In the genomic region with DNA sequence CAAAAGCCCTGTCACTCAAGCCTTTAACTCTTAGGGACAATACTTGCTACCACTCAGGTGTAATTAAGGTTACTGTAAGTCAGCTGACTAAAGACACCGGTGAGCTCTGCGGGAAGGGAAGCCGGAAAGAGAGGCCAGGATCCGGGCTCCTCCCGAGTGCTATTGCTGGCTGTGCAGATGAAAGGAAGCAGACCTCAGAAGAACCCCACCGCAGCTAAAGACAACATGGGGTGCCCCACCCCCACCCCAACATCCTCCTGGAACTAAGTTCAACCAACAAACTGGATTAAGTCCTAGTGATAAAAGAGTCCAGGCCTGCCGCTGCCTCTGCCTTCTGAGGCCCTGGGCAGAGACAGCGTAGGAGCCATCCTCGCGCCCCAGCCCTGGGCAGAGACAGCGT, we compare ENCODE assay signal across 8 mouse cellular contexts.
DNase-seq lines count a peak whose midpoint lies in the region; ATAC-seq and TF ChIP-seq lines count a peak whose summit lies in the region.

No protein-coding gene starts in this region.

- H3K4me3 ChIP-seq in layer of hippocampus, adult 2 months, result no peak overlapping the region
- H3K4me3 ChIP-seq in forebrain, postnatal 0 days (ENCODE audit: low read depth, low read length), result no peak overlapping the region

- ATAC-seq in megakaryocyte-erythroid progenitor cell, adult 5-6 weeks (replicated peaks; ENCODE audit: low FRiP score, low TSS enrichment, poor library complexity, severe bottlenecking), result peak; percentile 34
- no peak for ATAC-seq in cerebellum, adult (ENCODE audit: insufficient number of reproducible peaks, low FRiP score, low TSS enrichment)
- no peak for ATAC-seq in forebrain, postnatal 0 days

- DNase-seq in layer of hippocampus, adult 2 months (ENCODE audit: low spot score in 2 of 2), result no peak
- DNase-seq in layer of hippocampus, adult 9-11 months, result no peak
- DNase-seq in ES-CJ7 (ENCODE audit: low read depth, low spot score), result peak; percentile 69
- DNase-seq in heart, adult 8-10 months (ENCODE audit: low spot score), result peak; percentile 48
- DNase-seq in layer of hippocampus, postnatal 25 days (ENCODE audit: extremely low spot score in 1 of 2, low spot score in 1 of 2), result no peak
- no peak for DNase-seq in forebrain, postnatal 0 days

- H3K27me3 ChIP-seq in forebrain, postnatal 0 days (ENCODE audit: insufficient read depth, low read length), result peaks cover 4% of the 10 kb centered on the region; the same call in 1 of the 2 replicates

- no peaks in the 10 kb centered on the region for H3K4me1 ChIP-seq in forebrain, postnatal 0 days (ENCODE audit: insufficient read depth)

- H3K27ac ChIP-seq in layer of hippocampus, adult 2 months, result peak overlapping the region; percentile 29; the same call in 1 of the 2 replicates
- no peak overlapping the region for H3K27ac ChIP-seq in forebrain, postnatal 0 days (ENCODE audit: low read depth, low read length)

- no peaks in the 10 kb centered on the region for H3K36me3 ChIP-seq in forebrain, postnatal 0 days (ENCODE audit: insufficient read depth)

- TF ChIP-seq CTCF in layer of hippocampus, adult 2 months (conservative IDR thresholded peaks at IDR 0.05), result no peak
- no peak for TF ChIP-seq CTCF in forebrain, postnatal 0 days (IDR thresholded peaks at IDR 0.05; ENCODE audit: low read depth)

- 49% methylated on average over 11 of the region's 11 CpGs for WGBS in forebrain, postnatal 0 days

- no peak overlapping the region for H3K4me2 ChIP-seq in forebrain, postnatal 0 days (ENCODE audit: low read depth)

- H3K9ac ChIP-seq in forebrain, postnatal 0 days, result no peak overlapping the region

- H3K9me3 ChIP-seq in forebrain, postnatal 0 days (ENCODE audit: low read length), result no peaks in the 10 kb centered on the region

Comparison
In these comparisons a context has a peak if more than half of its experiments do, and no peak if none do; other contexts are left out.
1. DNase-seq: peak in ES-CJ7 (single experiment) and heart, adult 8-10 months (single experiment); none in layer of hippocampus, adult 2 months (0 of 2), layer of hippocampus, adult 9-11 months (single experiment), layer of hippocampus, postnatal 25 days (0 of 2) and forebrain, postnatal 0 days (single experiment).